Mouse (Mus musculus) embryo, embryonic 9.5 days (tissue): ENCODE measurements around the gene Tpr.
A peak's percentile ranks its signal among the peaks of the same experiment; 100 is the strongest.

Source experiments
- DNase-seq: peaks from one replicate; pipeline ENCODE4 v3.0.0-alpha.2; 2017; ENCODE audit errors: extremely low spot score

Gene Tpr

DNA sequence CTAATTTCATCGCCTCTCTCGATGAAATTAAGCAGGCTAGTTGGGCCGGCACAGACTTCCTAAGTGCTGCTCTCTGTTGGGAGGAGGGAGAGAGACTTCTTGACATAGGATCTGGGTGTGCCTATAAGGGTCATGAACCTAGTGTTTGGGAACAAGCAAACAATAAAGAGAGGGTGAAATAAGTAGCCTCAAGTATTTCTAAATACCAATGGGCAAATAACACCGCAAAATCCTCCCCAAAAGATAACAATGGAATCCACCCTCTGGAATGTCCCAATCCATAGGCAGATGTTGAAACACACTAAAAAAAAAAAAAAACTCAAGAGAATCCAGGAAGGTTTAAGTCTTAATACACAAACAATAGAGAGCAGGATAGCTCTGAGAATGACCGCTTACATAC, 70.4 kb downstream of the Tpr start:
- DNase-seq = no peak

DNA sequence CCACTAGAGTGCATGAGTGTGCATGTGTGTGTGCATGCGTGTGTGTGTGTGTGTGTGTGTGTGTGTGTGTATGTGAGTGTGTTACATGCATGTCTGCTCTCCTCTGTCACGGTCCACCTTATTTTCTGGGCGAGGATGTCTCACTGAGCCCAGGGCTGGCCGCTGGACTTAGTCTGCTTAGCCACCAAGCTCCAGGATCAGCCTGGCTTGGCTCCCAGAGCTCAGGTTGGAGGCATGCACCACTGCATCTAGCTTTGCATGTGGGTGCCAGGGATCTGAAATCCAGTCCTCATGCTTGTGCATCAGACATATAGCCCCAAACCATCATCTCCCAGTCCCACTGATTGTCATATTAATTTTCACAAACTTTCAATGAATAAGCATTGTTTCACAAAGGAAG, 71.1 kb downstream of the Tpr start:
- no peak for DNase-seq

DNA sequence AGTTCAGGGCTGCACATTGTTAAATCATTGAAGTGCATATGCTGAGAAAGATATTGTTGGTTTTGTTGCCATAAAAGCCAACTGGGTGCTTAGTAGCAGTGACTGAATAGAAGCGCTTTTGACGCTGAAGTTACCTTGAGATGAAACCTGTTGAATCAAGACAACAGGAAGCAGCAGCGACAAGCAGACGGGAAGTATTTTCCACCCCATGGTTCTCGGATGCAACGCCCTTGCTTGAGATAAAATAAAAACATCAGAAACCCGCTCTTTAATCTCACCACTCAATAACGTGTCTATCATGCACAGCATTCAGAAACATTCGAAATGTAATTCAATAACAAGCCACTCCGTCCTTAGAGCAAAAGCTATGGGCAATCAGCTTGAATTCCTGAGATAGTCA, 72.7 kb downstream of the Tpr start:
- DNase-seq = no peak

DNA sequence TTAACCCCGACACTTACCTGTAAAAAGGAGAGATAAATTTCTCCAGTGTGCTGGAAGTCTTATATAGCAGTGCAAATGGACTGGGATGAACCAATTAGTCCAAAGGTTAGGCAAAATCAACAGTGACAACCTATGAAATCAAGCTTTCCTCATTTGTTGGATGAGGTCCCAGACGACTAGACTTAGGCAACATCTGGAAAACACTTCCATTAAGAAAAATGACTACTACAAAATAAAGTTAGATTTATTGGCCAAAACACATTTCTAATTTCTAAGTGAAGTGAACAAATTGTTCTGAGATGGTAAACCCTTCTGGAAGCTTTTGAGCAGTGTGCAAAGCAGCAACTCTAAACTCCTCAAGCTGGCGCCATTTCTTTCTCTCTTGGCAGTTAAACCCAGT, 73.5 kb downstream of the Tpr start, which contains the start of gene Prg4:
Gene Prg4 (minus strand): TSS at position 34 of the 400 bp plus-strand sequence.
- DNase-seq = no peak

DNA sequence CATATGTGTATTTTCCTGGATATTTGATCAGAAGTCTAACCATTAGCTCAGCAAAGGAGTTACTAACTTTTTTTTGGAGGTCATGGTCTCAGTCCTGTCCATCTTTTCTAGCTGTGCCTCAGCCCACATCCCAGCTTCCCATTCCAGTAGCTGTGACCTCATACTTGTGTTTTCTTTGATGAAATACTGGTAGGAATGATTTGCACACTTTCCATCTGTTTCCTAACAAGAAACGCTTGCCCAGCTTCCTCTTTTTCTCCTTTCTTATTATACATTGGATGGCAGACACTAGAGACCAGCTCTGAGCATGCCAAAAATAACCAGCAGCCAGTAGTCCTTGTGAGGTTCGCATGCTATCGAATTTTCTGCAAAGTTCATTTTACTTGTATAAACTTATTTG, 77.4 kb downstream of the Tpr start:
- DNase-seq = no peak

DNA sequence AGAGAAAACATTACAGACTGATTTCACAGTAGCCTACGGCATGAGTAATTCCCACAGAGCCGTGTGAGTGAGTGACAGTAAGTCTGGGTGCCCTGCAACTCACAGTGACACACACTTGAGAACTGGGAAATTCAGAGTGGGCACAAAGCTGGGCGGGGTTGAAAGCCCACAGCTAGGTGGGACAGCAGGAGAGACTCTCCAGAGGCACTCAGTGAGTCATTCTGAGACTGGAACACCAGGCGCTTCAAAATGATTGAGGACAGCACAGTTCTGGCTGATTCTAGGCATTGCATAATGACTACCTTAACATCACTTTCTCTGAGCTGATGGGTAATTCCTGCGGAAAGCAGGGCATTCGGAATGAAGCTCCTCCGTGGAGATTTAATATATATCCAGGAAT, 79.9 kb downstream of the Tpr start:
- no peak for DNase-seq

DNA sequence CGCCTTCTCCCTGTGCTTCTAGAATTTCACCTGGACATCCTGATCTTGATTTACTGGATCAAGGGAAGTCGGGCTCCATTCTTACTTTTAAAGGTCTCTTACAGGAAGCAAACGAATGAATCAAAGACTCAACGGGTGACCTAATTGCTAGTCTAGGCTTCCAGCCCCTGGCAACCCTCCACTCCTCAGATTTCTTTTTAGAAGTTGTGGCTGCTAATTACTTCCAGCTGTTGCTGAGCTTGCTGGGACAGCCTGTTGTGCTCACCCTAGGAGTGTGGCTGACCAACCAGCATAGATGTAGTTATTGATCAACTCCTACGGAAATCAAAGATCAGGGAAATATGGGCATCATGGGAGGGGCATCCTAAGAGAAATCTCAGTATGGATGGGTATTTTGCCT, 88.0 kb downstream of the Tpr start:
- peak; percentile 28 for DNase-seq

DNA sequence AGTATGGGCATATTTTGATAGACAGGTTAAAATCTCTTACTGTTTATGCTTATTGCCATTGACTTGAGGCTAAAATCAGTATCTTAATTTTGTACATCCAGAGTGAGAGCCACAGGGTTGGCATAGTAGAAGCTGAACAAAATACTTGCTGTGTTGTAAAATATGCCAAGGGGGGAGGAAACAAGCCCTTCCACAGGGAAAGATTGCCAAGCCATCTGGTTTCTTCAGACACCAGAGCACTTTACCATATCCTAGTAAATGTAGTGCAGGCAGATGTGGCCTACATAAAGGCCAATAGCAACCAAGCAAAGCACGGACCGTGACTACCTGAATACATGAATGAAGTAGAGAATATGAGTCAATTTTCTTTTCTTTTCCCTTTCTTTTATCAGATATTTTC, 96.5 kb downstream of the Tpr start:
- DNase-seq = no peak

DNA sequence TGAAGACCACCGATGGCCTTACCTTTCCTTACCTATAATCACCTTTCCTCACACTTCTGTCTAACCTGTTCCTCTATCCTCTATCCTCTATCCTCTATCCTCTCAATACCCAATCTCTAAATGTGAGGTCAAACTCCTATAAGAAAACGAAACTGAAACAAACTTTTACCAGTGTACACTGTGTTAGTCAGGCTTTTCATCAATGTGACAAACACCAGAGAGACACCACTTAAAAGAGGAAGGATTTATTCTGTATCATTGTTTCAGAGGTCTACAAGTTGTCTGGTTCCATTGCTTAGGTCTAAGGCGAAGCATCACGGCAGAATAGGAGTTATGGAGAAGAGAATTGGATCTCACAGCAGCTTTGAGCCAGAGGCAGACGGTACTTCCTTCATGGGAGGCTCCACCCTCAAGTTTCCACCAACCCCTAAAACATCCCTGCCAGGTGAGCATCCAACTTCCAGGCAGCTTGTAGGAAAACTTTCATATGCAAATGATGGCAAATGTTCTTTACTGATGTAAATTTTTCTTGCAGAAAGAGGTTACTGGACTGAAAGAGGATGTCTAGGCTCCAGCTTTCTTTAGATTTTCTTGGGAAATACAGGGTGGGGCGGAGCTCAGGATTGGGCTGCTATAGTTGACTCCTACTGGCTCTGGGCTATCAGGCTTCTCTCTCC, 104.1 kb downstream of the Tpr start:
- no peak for DNase-seq

DNA sequence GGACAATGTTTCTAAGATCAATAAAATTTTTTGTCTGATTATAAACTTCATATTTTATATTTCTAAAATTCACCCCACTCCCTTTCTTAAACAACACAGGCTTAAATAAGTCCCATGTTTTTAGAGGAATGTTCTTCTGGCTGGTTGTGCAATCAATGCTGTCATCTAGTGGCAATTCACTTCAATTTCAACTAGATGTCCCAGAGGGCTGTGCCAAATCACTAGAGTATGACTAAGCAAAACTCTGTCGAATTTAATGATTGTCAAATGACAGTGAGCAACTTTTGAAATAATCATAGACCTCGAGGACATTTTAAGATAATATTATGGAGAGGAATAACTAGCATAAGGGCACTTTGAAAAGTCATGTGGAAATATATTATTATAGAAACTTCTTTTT, 105.1 kb downstream of the Tpr start:
- DNase-seq = no peak

DNA sequence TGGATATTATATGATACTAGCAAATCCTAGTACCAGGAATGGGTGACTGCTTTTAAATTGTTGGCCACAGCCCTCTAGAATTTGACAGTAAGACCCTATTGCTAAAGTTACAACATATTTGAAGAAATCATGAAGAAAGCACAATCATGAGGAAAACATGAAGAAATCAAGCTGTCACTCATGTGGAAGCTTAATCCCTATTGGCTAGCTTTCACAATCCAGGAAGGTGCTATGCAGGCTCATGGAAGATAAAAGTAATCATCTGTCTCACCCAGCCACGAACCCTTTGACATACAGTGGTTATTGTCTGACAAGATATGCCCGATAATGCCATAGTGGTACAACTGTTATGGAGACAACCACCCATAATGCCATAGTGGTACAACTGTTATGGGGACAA, 105.5 kb downstream of the Tpr start:
- no peak for DNase-seq
